Mouse (Mus musculus) frontal cortex, adult 2 months (tissue): Measurements from ENCODE around the gene Gm11444. TPM values are rescaled to one million over a fixed set of nuclear protein-coding genes. Genes with fewer than 3 reads are reported as not detected.

Source experiments
- DNase-seq, 2 experiments: peaks; one replicate each; pipeline ENCODE4 v3.0.0; 2022; ENCODE audit warnings: low spot score in 1 of 2; ENCODE audit errors: extremely low spot score in 1 of 2
- polyA plus RNA-seq: library from polyadenylated mRNA; depleted of rRNA; stranded (reverse); fragments of >200 nt; gene quantifications from 2 replicates; pipeline ENCODE4 v1.2.3, GENCODE M21; 2012; rRNA removed

Gene Gm11444
- polyA plus RNA-seq, 1 experiment: not detected

DNA sequence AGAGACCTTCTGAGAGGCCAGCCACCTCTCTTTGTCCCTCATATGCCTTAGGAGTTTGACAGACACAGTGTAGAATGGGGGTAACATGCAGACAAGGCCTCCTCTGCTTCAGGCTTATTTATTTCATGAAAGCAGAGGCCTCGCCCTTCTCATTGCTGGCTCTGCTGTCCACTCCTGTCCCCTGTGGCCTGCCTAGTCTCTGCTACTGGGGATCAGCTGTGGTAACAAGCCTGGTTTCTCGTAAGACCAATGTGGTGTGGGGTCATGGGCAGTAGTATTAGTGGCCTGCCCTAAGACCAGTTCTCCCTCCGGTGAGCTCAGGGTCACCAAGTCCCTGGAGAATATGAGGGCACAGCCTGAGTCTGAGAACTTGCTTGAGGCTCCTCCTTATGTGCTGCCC is 29.2 kb downstream of the Gm11444 start:
- DNase-seq: no peak

DNA sequence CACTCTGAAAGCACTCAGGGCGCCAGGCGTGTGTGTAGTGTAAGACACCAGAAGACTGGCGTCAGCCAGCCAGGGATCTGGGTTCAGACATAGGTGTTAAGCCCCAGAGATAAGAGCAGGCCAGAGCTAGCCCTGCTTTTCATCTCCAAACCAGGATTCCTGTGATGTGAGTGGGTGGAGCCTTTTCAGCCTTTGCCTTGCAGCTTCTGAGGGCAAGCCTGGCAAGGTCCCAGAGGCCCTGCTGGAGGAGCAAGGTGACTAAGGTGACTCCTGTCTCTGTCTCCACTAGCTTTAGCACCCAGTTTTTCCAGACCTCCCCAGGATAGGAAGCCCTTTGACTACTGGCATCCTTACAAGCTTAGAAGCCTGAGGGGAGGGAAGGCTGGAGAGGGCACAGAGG is 31.7 kb downstream of the Gm11444 start:
- DNase-seq: no peak

DNA sequence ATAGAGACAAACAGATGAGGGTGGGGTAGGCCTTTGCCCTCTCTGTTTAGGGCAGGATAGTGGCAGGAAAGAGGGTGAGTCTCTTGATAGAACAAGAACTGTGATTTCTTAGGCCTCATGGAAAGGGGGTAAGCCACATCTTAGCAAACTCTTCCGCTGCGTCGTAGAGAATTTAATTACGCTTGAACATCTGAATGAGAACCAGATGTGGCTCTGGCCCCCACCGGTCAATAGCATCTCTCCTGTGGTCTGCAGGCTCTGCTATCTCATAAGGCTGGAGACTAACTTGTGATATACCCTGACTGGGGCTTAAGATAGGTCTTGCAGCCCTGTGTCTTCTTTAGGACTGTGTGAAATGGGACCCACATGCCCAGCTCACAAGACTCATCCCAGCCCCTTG is 33.7 kb downstream of the Gm11444 start:
- DNase-seq: no peak

DNA sequence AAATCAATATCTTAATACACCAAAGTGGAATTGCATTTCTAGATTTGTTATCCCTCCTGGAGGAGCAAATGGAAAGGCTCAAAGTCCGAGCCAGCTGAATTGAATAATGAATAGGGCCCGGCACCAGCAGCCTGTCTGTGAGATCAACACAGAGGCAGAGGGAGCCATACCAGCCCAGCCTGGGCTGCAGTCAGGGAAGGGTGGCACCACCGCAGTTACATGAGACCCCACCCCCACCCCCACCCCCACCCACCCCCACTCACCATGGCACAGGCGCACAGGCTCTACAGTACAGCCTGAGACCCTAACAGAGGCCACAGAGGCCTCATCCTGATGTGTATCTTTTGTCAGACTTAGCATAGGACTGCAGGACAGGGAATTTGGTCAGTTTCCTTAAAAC is 35.5 kb downstream of the Gm11444 start:
- no peak for DNase-seq

GRCm38 (mm10) chr11:85812201-85812966 is 37.7 kb downstream of the Gm11444 start:
- no peak for DNase-seq

GRCm38 (mm10) chr11:85811676-85812075 is 38.5 kb downstream of the Gm11444 start:
- no peak for DNase-seq

DNA sequence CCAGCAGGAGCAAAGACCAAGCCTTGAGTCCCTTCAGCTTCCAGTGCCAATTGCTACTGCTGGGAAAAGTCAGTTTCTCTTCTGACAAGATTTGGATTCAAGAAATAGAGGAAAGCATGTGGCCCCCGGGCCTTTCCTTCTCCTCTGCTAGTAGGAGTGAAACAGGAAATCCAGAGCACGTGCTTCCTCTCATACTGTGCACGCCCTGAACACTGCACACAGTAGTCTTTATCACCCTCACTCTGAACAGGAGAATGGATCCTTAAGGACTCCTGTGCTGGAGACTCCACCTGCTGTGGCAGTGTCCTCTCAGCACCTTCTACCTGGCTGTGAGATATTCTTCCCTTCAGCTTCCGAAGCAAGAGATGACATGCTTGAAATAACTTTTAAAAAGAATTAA is 38.9 kb downstream of the Gm11444 start:
- DNase-seq: no peak

DNA sequence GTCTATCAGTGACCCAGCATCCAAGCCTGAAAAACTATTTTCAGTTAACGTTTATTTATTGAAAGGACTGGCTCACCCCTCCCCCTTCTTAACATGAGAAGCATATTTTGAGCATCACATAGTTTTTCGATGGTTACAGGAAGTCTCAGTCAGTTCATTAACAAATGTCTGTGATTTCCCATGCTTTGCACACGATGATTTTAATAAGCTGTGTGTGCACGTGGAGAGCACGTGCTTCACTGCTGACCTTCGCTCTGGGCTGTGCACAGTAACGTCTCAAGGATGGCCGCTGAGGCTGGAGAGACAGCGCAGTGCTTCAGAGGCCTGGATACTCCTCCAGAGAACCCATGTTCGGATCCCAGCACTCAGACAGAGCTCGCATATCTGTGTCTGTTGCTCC is 42.8 kb downstream of the Gm11444 start:
- DNase-seq: no peak

DNA sequence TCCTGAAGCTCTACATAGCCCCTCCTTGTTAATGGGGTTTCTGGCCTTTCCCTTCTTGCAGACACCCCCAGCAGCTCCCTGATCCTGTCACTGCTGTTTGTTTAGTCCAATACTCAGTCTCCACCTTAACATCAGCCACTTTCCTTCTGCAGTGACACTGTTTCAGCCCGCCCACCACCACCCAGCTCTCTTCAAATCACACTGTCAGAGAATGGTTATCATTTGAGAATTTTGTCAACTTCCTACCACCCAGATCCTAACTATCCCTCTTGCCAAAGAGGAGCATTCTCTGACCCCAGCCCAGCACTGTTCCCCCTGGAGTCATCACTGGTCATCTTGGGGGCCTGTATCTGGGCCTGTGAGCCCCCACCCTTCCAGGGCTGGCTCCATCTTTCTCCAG is 44.4 kb downstream of the Gm11444 start:
- no peak for DNase-seq

- DNase-seq: no peak
Observed at GRCm38 (mm10) chr11:85804048-85804447, 46.1 kb downstream of the Gm11444 start.

DNA sequence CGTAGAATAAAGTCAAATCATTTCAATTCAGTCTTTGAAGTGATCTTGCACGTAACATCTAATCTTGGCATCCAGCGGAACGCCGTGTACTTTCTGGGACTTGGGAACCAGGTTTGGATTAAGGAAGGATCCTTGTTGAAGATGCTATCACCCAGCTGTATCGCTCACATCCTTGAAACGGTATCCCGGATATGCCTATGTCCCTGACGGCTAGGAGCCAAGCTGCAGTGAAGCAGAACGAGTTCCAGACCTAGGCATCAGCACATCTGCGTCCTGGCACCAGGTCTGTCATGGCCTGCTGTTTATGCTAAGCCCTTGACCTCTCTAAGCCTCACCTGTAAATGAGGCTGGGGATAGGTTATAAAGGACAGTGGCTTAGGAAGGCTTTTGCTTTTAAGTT is 49.8 kb downstream of the Gm11444 start:
- DNase-seq: no peak

GRCm38 (mm10) chr11:85799856-85800255 is 50.3 kb downstream of the Gm11444 start:
- DNase-seq: no peak

- no peak for DNase-seq
Observed at GRCm38 (mm10) chr11:85799456-85799855, 50.7 kb downstream of the Gm11444 start.

Other genes with a start within 250 kb of the Gm11444 start
- gene Tbx2, start 17.8 kb downstream of the Gm11444 start, polyA plus RNA-seq: 3.0 and 4.2 TPM in 2 replicates
- gene Tbx4, start 36.1 kb upstream of the Gm11444 start, polyA plus RNA-seq: 0.30 and 0.48 TPM in 2 replicates